Comparison of ENCODE assay signal across 13 mouse cellular contexts in genomic region chr3:122624591-122624990, GRCm38 (mm10). TPM values are rescaled to one million over a fixed set of nuclear protein-coding genes. Genes with fewer than 3 reads are reported as not detected.
DNase-seq lines count a peak whose midpoint lies in the region; ATAC-seq and TF ChIP-seq lines count a peak whose summit lies in the region.
"Had no signal": no experiment of that assay in that cellular context is flagged by ENCODE, and none has a peak within 500 bp of the region (broad histone marks: within the 10 kb centered on the region; RNA-seq: fewer than 3 reads in every experiment).

No protein-coding gene starts in this region.

- no peaks in the 10 kb centered on the region for H3K9me3 ChIP-seq in intestine, embryonic 14.5 days (ENCODE audit: control insufficient read depth, low read length)
- H3K9me3 ChIP-seq in intestine, postnatal 0 days (ENCODE audit: control insufficient read depth) = no peaks in the 10 kb centered on the region
- H3K9me3 ChIP-seq in lung, embryonic 15.5 days = no peaks in the 10 kb centered on the region
- no peaks in the 10 kb centered on the region for H3K9me3 ChIP-seq in neural tube, embryonic 15.5 days (replicated peaks)
- H3K9me3 ChIP-seq: hindbrain, embryonic 15.5 days; neural tube, embryonic 12.5 days had no signal

- no peak for DNase-seq in intestine, embryonic 14.5 days (ENCODE audit: low spot score)
- peak; percentile 63 for DNase-seq in adrenal gland, postnatal 14 days
- peak; percentile 86 for DNase-seq in kidney, adult 18-20 months
- no peak for DNase-seq in layer of hippocampus, adult 9-10 months (ENCODE audit: low spot score)
- DNase-seq: cerebellum, postnatal 36 days; gastrocnemius, postnatal 25 days; spleen, adult 18-20 months; thymus, postnatal 4 days had no signal

- peaks cover 5% of the 10 kb centered on the region; the same call in 1 of the 2 replicates for H3K4me1 ChIP-seq in intestine, embryonic 14.5 days (replicated peaks; ENCODE audit: control insufficient read depth, insufficient read depth, low read length)
- no peaks in the 10 kb centered on the region; the same call in 1 of the 2 replicates for H3K4me1 ChIP-seq in intestine, postnatal 0 days (replicated peaks; ENCODE audit: control insufficient read depth, insufficient read depth, low read length)
- H3K4me1 ChIP-seq in lung, embryonic 15.5 days = peaks cover 28% of the 10 kb centered on the region
- H3K4me1 ChIP-seq in neural tube, embryonic 15.5 days = peaks cover 11% of the 10 kb centered on the region

- 49% methylated on average over 6 of the region's 6 CpGs for WGBS in intestine, embryonic 14.5 days
- WGBS in intestine, postnatal 0 days = 45% methylated on average over 6 of the region's 6 CpGs
- WGBS in lung, embryonic 15.5 days = 31% methylated on average over 6 of the region's 6 CpGs
- WGBS in neural tube, embryonic 15.5 days = 53% methylated on average over 6 of the region's 6 CpGs

- peak overlapping the region; percentile 30; the same call in 1 of the 2 replicates for H3K27ac ChIP-seq in intestine, embryonic 14.5 days (ENCODE audit: low read depth)
- H3K27ac ChIP-seq in intestine, postnatal 0 days (ENCODE audit: low read depth, low read length) = no peak overlapping the region
- 0 out of 2 replicates have a peak overlapping the region, but pooled peaks have one; percentile 25 for H3K27ac ChIP-seq in lung, embryonic 15.5 days
- no peak overlapping the region for H3K27ac ChIP-seq in neural tube, embryonic 15.5 days (replicated peaks)
- H3K27ac ChIP-seq: hindbrain, embryonic 15.5 days; neural tube, embryonic 12.5 days had no signal

- no peaks in the 10 kb centered on the region for H3K27me3 ChIP-seq in intestine, embryonic 14.5 days (replicated peaks; ENCODE audit: control insufficient read depth, insufficient read depth, low read length)
- no peaks in the 10 kb centered on the region for H3K27me3 ChIP-seq in intestine, postnatal 0 days (replicated peaks; ENCODE audit: control insufficient read depth, insufficient read depth, low read length)
- H3K27me3 ChIP-seq in lung, embryonic 15.5 days = no peaks in the 10 kb centered on the region
- H3K27me3 ChIP-seq in neural tube, embryonic 15.5 days (replicated peaks) = no peaks in the 10 kb centered on the region
- H3K27me3 ChIP-seq: hindbrain, embryonic 15.5 days; neural tube, embryonic 12.5 days had no signal

- no peak overlapping the region for H3K4me2 ChIP-seq in intestine, embryonic 14.5 days (ENCODE audit: low read length)
- H3K4me2 ChIP-seq in intestine, postnatal 0 days (replicated peaks; ENCODE audit: low read depth) = no peak overlapping the region
- no peak overlapping the region for H3K4me2 ChIP-seq in lung, embryonic 15.5 days
- H3K4me2 ChIP-seq in neural tube, embryonic 15.5 days = no peak overlapping the region
- H3K4me2 ChIP-seq: hindbrain, embryonic 15.5 days; neural tube, embryonic 12.5 days had no signal

- ATAC-seq in intestine, embryonic 14.5 days (replicated peaks; ENCODE audit: low FRiP score, low TSS enrichment, low read depth) = no peak
- ATAC-seq in intestine, postnatal 0 days = no peak
- ATAC-seq in lung, embryonic 15.5 days (ENCODE audit: borderline replicate concordance, extremely low read depth, low FRiP score, low TSS enrichment) = no peak
- ATAC-seq in neural tube, embryonic 15.5 days (ENCODE audit: low FRiP score) = no peak

- H3K9ac ChIP-seq in intestine, embryonic 14.5 days (ENCODE audit: low read length) = no peak overlapping the region
- H3K9ac ChIP-seq in intestine, postnatal 0 days (ENCODE audit: low read depth, low read length) = no peak overlapping the region
- H3K9ac ChIP-seq in lung, embryonic 15.5 days = no peak overlapping the region
- H3K9ac ChIP-seq in neural tube, embryonic 15.5 days (replicated peaks) = no peak overlapping the region
- H3K9ac ChIP-seq: hindbrain, embryonic 15.5 days; neural tube, embryonic 12.5 days had no signal

- no peaks in the 10 kb centered on the region for H3K36me3 ChIP-seq in intestine, embryonic 14.5 days (ENCODE audit: control insufficient read depth, insufficient read depth, low read length)
- H3K36me3 ChIP-seq in intestine, postnatal 0 days (ENCODE audit: control insufficient read depth, insufficient read depth) = no peaks in the 10 kb centered on the region
- no peaks in the 10 kb centered on the region for H3K36me3 ChIP-seq in lung, embryonic 15.5 days
- H3K36me3 ChIP-seq in neural tube, embryonic 15.5 days = no peaks in the 10 kb centered on the region
- H3K36me3 ChIP-seq: hindbrain, embryonic 15.5 days; neural tube, embryonic 12.5 days had no signal

- no peak for TF ChIP-seq CTCF in intestine, postnatal 0 days (IDR thresholded peaks at IDR 0.05; ENCODE audit: low read depth)

- H3K4me3 ChIP-seq in intestine, embryonic 14.5 days (ENCODE audit: low read depth, low read length) = no peak overlapping the region
- H3K4me3 ChIP-seq in intestine, postnatal 0 days (ENCODE audit: low read depth, low read length) = no peak overlapping the region
- H3K4me3 ChIP-seq in lung, embryonic 15.5 days = no peak overlapping the region
- H3K4me3 ChIP-seq in neural tube, embryonic 15.5 days (replicated peaks) = no peak overlapping the region
- H3K4me3 ChIP-seq: hindbrain, embryonic 15.5 days; neural tube, embryonic 12.5 days had no signal

RNA-seq across cellular contexts. Expression of gene Fnbp1l, which starts 5.1 kb away (rescaled TPM):
- 52.9 and 53.3 TPM in 2 replicates for polyA plus RNA-seq in intestine, embryonic 14.5 days (2014; fragmentation: Nextera tagmentation; extraction: Ambion mirVana)
- 19.8 and 20.0 TPM in 2 replicates for polyA plus RNA-seq in intestine, postnatal 0 days (2015; fragmentation: Nextera tagmentation; extraction: Ambion mirVana)
- total RNA-seq in adrenal gland, postnatal 14 days (2021) = 28.9 and 32.2 TPM in 2 replicates
- polyA plus RNA-seq in lung, embryonic 15.5 days (2015; fragmentation: Nextera tagmentation; extraction: Ambion mirVana) = 50.2 and 52.8 TPM in 2 replicates
- 135 and 147 TPM in 2 replicates for polyA plus RNA-seq in neural tube, embryonic 15.5 days (2015; fragmentation: Nextera tagmentation; extraction: Ambion mirVana)

Comparison
In these comparisons a context has a peak if more than half of its experiments do, and no peak if none do; other contexts are left out.
1. H3K27ac ChIP-seq: peak in intestine, embryonic 14.5 days (single experiment) and lung, embryonic 15.5 days (single experiment); none in intestine, postnatal 0 days (single experiment) and neural tube, embryonic 15.5 days (single experiment).
2. DNase-seq: peak in adrenal gland, postnatal 14 days (single experiment) and kidney, adult 18-20 months (single experiment); none in intestine, embryonic 14.5 days (single experiment) and layer of hippocampus, adult 9-10 months (single experiment).